Mouse (Mus musculus): ENCODE measurements around the gene Rps9. TPM values are rescaled to one million over a fixed set of nuclear protein-coding genes. Genes with fewer than 3 reads are reported as not detected.

The Rps9 gene
- 994 and 1,009 TPM in 2 replicates for polyA plus RNA-seq (2015; fragmentation: Nextera tagmentation; extraction: Ambion mirVana)

DNA sequence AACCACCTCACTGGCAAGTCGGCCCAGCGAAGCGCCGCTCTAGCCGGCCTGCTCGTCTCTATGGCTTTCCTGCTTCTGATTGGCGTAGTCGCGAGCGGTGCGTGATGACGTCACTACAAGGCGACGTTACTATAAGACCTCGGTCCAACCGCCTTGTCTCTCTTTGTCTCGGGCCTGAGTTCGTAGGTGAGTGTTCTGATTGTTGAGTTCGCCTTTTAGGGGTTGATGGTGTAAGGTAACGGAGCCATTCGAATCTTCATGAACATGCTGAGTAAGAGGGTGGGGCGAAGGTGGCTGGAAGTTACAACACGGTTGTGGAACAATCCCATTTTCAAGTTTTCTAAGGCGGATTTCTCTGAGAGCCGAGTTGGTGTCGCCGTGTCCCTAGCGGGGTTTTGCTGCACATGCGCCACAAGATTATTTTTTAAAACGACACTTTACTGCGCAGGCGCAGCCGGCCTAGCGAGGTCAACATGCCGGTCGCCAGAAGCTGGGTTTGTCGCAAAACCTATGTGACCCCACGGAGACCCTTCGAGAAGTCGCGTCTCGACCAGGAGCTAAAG lies at the start of gene Rps9:
Gene Rps9, plus strand, starts transcription at position 115 of the 563 bp plus-strand sequence.
- Histone ChIP-seq H3K4me1 (replicated peaks) (peaks cover 30% of the 10 kb centered on the region), H3K4me2 (replicated peaks) (peak within 1 kb of the TSS; percentile 94), H3K9me3 (no peaks in the 10 kb centered on the region), H3K4me3 (replicated peaks) (peak within 1 kb of the TSS; percentile 93), H3K36me3 (peaks cover 52% of the 10 kb centered on the region), H3K27ac (peak within 1 kb of the TSS; percentile 94), H3K27me3 (no peaks in the 10 kb centered on the region), H3K9ac (replicated peaks) (peak within 1 kb of the TSS; percentile 87)
- WGBS: under 1% methylated on average over 42 of the region's 42 CpGs
- ATAC-seq: peak; percentile 93

- H3K27ac ChIP-seq: no peak overlapping the region
- no peak overlapping the region for H3K4me3 ChIP-seq (replicated peaks)
- no peaks in the 10 kb centered on the region for H3K27me3 ChIP-seq
- no peaks in the 10 kb centered on the region for H3K4me1 ChIP-seq (replicated peaks)
- no peak overlapping the region for H3K9ac ChIP-seq (replicated peaks)
- 89% methylated on average over 4 of the region's 4 CpGs for whole genome bisulfite sequencing
- H3K36me3 ChIP-seq: peaks cover 100% of the 10 kb centered on the region
- H3K4me2 ChIP-seq (replicated peaks): no peak overlapping the region
- no peak for ATAC-seq
- H3K9me3 ChIP-seq: no peaks in the 10 kb centered on the region
Observed at GRCm38 (mm10) chr7:3656966-3657365, 46.8 kb upstream of the Rps9 start.

DNA sequence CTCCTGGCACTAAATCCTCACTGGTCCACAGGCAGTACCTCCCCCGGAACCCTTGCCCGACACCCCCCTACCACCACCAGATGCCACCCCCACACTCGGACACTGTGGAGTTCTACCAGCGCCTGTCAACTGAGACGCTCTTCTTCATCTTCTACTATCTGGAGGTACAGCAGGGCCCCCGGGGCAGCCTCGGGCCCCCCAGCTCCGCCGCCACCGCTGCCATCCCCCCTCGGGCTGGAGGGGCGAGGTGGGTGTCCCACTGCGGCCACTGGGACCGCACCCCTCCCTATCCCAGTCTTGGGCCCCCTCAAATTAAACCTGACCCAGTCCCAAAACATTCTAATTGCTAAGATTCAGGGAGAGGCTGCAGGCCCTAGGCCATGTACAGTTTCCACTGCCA lies 45.2 kb upstream of the Rps9 start:
- no peak for ATAC-seq
- Histone ChIP-seq H3K9me3 (no peaks in the 10 kb centered on the region), H3K36me3 (peaks cover 97% of the 10 kb centered on the region), H3K9ac (replicated peaks) (no peak overlapping the region), H3K4me2 (replicated peaks) (no peak overlapping the region), H3K4me1 (replicated peaks) (peaks cover 6% of the 10 kb centered on the region), H3K27ac (no peak overlapping the region), H3K27me3 (no peaks in the 10 kb centered on the region), H3K4me3 (replicated peaks) (no peak overlapping the region)
- WGBS: 96% methylated on average over 14 of the region's 14 CpGs

DNA sequence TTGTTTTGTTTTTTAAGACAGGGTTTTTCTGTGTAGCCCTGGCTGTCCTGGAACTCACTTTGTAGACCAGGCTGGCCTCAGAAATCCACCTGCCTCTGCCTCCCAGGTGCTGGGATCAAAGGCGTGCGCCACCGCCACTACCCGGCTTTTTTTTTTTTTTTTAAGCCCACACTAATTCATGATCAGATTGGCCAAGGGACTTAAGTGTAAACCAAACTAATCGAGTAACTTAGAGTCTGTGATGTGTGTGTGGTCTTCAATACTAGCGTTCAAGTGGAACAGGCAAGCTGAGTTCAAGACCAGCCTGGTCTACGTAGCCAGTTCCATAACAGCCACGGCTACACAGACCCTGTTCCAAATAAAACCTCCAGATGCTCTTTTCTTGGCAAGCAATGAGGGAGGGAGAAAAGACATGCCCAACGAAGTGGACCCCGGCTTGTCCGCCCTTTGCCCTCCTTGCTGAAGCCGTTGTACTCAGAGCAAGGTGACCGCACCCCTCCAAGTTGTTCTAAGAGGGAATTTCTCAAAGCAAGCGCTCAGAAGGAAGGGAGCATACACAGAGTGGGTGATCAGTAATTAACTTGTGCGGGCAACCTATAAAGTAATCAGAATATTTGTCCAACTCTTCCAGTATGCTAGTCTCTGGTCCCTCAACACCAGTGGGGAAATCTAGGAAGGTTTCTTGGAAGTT lies 39.1 kb upstream of the Rps9 start:
- WGBS: 30% methylated on average over 15 of the region's 15 CpGs
- Histone ChIP-seq H3K9ac (replicated peaks) (peak overlapping the region; percentile 76), H3K27me3 (no peaks in the 10 kb centered on the region), H3K36me3 (peaks cover 36% of the 10 kb centered on the region), H3K4me3 (replicated peaks) (peak overlapping the region; percentile 72), H3K4me1 (replicated peaks) (peaks cover 24% of the 10 kb centered on the region), H3K9me3 (no peaks in the 10 kb centered on the region), H3K27ac (peak overlapping the region; percentile 67), H3K4me2 (replicated peaks) (peak overlapping the region; percentile 84)
- ATAC-seq: peak; percentile 28

- Histone ChIP-seq H3K9ac (replicated peaks) (peak within 1 kb of the TSS; percentile 76), H3K36me3 (peaks cover 28% of the 10 kb centered on the region), H3K4me3 (replicated peaks) (peak within 1 kb of the TSS; percentile 72), H3K27ac (peak within 1 kb of the TSS; percentile 67), H3K9me3 (no peaks in the 10 kb centered on the region), H3K4me1 (replicated peaks) (peaks cover 24% of the 10 kb centered on the region), H3K4me2 (replicated peaks) (peak within 1 kb of the TSS; percentile 84), H3K27me3 (no peaks in the 10 kb centered on the region)
- whole genome bisulfite sequencing: 4% methylated on average over 45 of the region's 45 CpGs
- ATAC-seq: peak; percentile 99
Observed at GRCm38 (mm10) chr7:3665215-3666114, 38.3 kb upstream of the Rps9 start, which contains the start of gene Leng1. TSS of gene Leng1 (minus strand) at chr7:3665840.

DNA sequence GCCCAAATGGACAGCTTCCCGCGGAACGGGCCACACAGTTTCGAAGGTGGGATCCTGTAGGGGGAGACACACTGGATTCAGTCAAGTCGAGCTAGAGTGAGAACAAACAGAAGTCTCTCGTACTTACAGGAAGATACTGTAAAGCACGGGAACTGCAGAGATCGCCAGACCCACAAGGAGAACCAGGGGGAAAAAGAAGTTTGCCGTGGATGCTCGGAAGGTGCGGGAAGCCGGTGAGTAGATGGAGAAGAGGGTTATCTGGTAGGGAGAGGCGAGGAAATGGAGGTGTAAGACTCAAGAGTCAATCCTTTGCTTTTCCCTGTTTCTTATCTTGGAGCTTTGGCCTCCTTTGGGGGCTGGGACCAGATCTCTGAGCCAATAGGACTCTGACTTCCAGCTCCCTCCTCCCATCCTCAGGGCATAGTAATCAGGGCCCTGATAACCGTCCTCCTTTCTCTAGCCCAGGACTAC lies 36.8 kb upstream of the Rps9 start:
- WGBS: 24% methylated on average over 14 of the region's 14 CpGs
- H3K36me3 ChIP-seq: peaks cover 13% of the 10 kb centered on the region
- no peak overlapping the region for H3K4me2 ChIP-seq (replicated peaks)
- H3K27me3 ChIP-seq: no peaks in the 10 kb centered on the region
- H3K4me3 ChIP-seq (replicated peaks): no peak overlapping the region
- H3K9ac ChIP-seq (replicated peaks): peak overlapping the region; percentile 10; the same call in 1 of the 2 replicates
- peaks cover 24% of the 10 kb centered on the region for H3K4me1 ChIP-seq (replicated peaks)
- ATAC-seq: no peak
- no peak overlapping the region for H3K27ac ChIP-seq
- H3K9me3 ChIP-seq: no peaks in the 10 kb centered on the region

- Histone ChIP-seq H3K4me2 (replicated peaks) (no peak overlapping the region), H3K9ac (replicated peaks) (no peak overlapping the region), H3K27ac (no peak overlapping the region), H3K36me3 (peaks cover 4% of the 10 kb centered on the region; the same call in 1 of the 2 replicates), H3K4me3 (replicated peaks) (no peak overlapping the region), H3K4me1 (replicated peaks) (no peaks in the 10 kb centered on the region), H3K27me3 (no peaks in the 10 kb centered on the region), H3K9me3 (no peaks in the 10 kb centered on the region)
- WGBS: 73% methylated on average over 10 of the region's 10 CpGs
- peak; percentile 92 for ATAC-seq
Observed at GRCm38 (mm10) chr7:3674507-3675227, 29.1 kb upstream of the Rps9 start.

DNA sequence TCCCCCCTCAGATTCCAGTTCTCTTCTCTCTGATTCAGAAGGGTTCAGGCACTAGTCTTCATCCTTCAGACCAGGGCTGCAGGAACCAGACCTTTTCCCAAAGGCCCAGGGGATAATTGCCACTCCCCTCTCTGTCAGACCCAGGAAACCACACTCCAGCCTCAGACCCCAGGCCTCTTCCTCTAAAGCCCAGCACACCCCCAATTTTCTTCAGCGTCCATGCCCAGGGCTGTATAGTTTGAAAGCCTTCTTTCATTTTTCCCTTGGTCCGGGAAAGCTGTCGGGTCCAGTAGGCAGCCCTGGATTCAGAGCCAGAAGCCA lies 28.6 kb upstream of the Rps9 start:
- no peak; the same call in 1 of the 2 replicates for ATAC-seq
- H3K27ac ChIP-seq: no peak overlapping the region
- peaks cover 6% of the 10 kb centered on the region for H3K36me3 ChIP-seq
- H3K9ac ChIP-seq (replicated peaks): no peak overlapping the region
- H3K4me1 ChIP-seq (replicated peaks): no peaks in the 10 kb centered on the region
- H3K4me2 ChIP-seq (replicated peaks): no peak overlapping the region
- H3K27me3 ChIP-seq: no peaks in the 10 kb centered on the region
- 89% methylated on average over 3 of the region's 3 CpGs for WGBS
- H3K9me3 ChIP-seq: no peaks in the 10 kb centered on the region
- H3K4me3 ChIP-seq (replicated peaks): no peak overlapping the region

DNA sequence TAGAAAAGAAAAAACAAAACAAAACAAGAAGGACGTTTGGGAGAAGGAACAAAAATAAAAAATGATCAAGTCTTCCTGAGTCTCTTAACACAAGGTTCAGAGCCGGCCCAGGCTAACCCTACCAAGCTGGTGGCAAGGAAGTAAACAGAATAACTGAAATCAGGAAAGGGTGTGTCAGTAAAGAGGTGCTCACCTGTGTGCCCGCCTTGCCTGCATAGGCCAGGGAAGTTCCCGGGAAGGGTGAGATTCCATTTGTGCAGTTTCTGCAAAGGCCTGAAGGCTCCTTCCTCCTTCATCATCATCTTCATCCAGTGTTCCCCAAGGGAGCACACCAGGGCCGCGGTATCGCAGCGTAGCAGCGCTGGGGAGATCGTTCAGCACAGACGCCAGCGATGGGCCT lies 27.4 kb upstream of the Rps9 start:
- no peaks in the 10 kb centered on the region for H3K9me3 ChIP-seq
- peaks cover 9% of the 10 kb centered on the region for H3K36me3 ChIP-seq
- H3K9ac ChIP-seq (replicated peaks): no peak overlapping the region; the same call in 1 of the 2 replicates
- no peak overlapping the region for H3K4me2 ChIP-seq (replicated peaks)
- no peak overlapping the region for H3K4me3 ChIP-seq (replicated peaks)
- 92% methylated on average over 12 of the region's 12 CpGs for WGBS
- ATAC-seq: no peak
- no peaks in the 10 kb centered on the region for H3K4me1 ChIP-seq (replicated peaks)
- no peak overlapping the region for H3K27ac ChIP-seq
- H3K27me3 ChIP-seq: no peaks in the 10 kb centered on the region

- Histone ChIP-seq H3K9me3 (no peaks in the 10 kb centered on the region), H3K4me3 (replicated peaks) (no peak within 1 kb of the TSS), H3K4me1 (replicated peaks) (no peaks in the 10 kb centered on the region), H3K36me3 (peaks cover 12% of the 10 kb centered on the region), H3K27me3 (no peaks in the 10 kb centered on the region), H3K9ac (replicated peaks) (no peak within 1 kb of the TSS; the same call in 1 of the 2 replicates), H3K4me2 (replicated peaks) (no peak within 1 kb of the TSS), H3K27ac (no peak within 1 kb of the TSS)
- ATAC-seq: no peak
- 58% methylated on average over 9 of the region's 9 CpGs for WGBS
Observed at GRCm38 (mm10) chr7:3677342-3677741, 26.5 kb upstream of the Rps9 start, which contains the start of gene Tmc4. TSS of gene Tmc4 (minus strand) at chr7:3677553.

DNA sequence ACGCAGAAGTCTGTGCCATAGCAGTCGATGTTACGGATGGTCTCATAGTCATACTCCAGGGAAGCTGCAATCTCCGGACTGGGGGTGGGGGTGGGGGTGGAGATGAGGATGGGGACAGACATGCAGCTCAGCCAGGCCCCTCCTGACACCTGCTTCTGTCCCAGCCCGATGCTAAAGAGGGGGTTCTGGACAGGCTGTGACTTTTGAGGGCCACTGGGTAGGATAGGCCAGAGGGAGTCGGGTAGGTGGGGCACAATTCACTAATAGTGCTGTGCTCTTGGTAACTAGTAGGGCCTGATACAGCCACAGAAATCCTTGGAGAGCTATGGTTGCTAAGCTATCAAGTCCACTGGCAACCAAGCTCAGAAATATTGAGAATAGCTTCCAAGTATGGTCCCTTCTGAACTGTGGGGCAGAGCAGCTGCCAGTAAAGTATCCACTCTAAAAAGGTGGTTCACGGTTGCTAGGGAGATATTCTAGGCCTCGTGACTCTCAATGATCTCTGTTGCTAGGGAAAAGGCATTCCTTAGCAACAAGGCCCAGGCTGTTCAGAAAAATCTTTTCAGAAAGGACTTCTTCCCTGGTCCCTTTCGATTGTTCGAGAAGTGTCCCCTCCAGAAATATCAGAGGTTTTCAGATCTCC lies 19.8 kb upstream of the Rps9 start:
- Histone ChIP-seq H3K27me3 (no peaks in the 10 kb centered on the region), H3K4me1 (replicated peaks) (peaks cover 24% of the 10 kb centered on the region), H3K9ac (replicated peaks) (peak overlapping the region; percentile 36), H3K36me3 (peaks cover 51% of the 10 kb centered on the region), H3K9me3 (no peaks in the 10 kb centered on the region), H3K27ac (peak overlapping the region; percentile 85), H3K4me3 (replicated peaks) (no peak overlapping the region), H3K4me2 (replicated peaks) (no peak overlapping the region; the same call in 1 of the 2 replicates)
- 53% methylated on average over 10 of the region's 10 CpGs for WGBS
- peak; percentile 77 for ATAC-seq
